Mouse (Mus musculus) gastrocnemius, adult 2 months (tissue): ENCODE results near the gene Smyd1. TPM values are rescaled to one million over a fixed set of nuclear protein-coding genes. Genes with fewer than 3 reads are reported as not detected.
A peak's percentile ranks its signal among the peaks of the same experiment; 100 is the strongest.

Source experiments
- DNase-seq: peaks from one replicate; pipeline ENCODE4 v3.0.0; 2022
- H3K27ac ChIP-seq: fragments of 200-600 bp; 2 replicates; pipeline ENCODE4 v1.8.1; 2022; ENCODE audit warnings: mild to moderate bottlenecking
- H3K4me3 ChIP-seq: fragments of 200-600 bp; 2 replicates; pipeline ENCODE4 v1.8.1; 2022; ENCODE audit warnings: mild to moderate bottlenecking, moderate library complexity
- CTCF ChIP-seq: fragments of 200-600 bp; IDR thresholded peaks from 2 replicates; pipeline ENCODE4 v1.8.1; 2022; ENCODE audit warnings: antibody characterized with exemption, mild to moderate bottlenecking, moderate library complexity
- intact Hi-C: fragments of 180-260 bp; cut with DNase I; formaldehyde crosslinking; loops from one replicate; pipeline ENCODE4 v1.15.1; 2025
- total RNA-seq, 2 experiments: library from RNA; stranded (reverse); gene quantifications; 2 replicates each; pipeline ENCODE4 v1.2.3; 2021

The Smyd1 gene
- total RNA-seq, 2 experiments from 2014 or later: 370 to 385 TPM

GRCm38 (mm10) chr6:71249615-71250014 lies 72.4 kb downstream of the Smyd1 start:
- no peak for TF ChIP-seq CTCF
- no peak overlapping the region for H3K4me3 ChIP-seq
- intact Hi-C loops: no loop called here
- DNase-seq: no peak
- peak overlapping the region; percentile 59 for H3K27ac ChIP-seq

GRCm38 (mm10) chr6:71248420-71248819 lies 73.6 kb downstream of the Smyd1 start:
- intact Hi-C loops: no loop called here
- H3K4me3 ChIP-seq: no peak overlapping the region
- peak overlapping the region; percentile 48; the same call in 1 of the 2 replicates for H3K27ac ChIP-seq
- no peak for TF ChIP-seq CTCF
- DNase-seq: no peak

GRCm38 (mm10) chr6:71243258-71243657 lies 78.8 kb downstream of the Smyd1 start:
- no peak for DNase-seq
- Histone ChIP-seq H3K27ac (no peak overlapping the region), H3K4me3 (no peak overlapping the region)
- TF ChIP-seq CTCF: peak; percentile 49
- intact Hi-C loops: loop anchor here (5.0 kb wide), 1 partner anchor 154 kb away; no protein-coding TSS in a partner anchor

- intact Hi-C loops: loop anchor here (5.0 kb wide), 1 partner anchor 154 kb away; no protein-coding TSS in a partner anchor
- TF ChIP-seq CTCF: no peak
- Histone ChIP-seq H3K4me3 (no peak overlapping the region), H3K27ac (no peak overlapping the region; the same call in 1 of the 2 replicates)
- no peak for DNase-seq
Observed at GRCm38 (mm10) chr6:71242811-71243210, 79.2 kb downstream of the Smyd1 start.

- no peak for TF ChIP-seq CTCF
- Histone ChIP-seq H3K27ac (peak overlapping the region; percentile 51), H3K4me3 (no peak overlapping the region)
- intact Hi-C loops: loop anchor here (5.0 kb wide), 1 partner anchor 156 kb away; no protein-coding TSS in a partner anchor
- no peak for DNase-seq
Observed at GRCm38 (mm10) chr6:71240831-71241230, 81.2 kb downstream of the Smyd1 start.

GRCm38 (mm10) chr6:71239069-71239750 lies 82.8 kb downstream of the Smyd1 start:
- Histone ChIP-seq H3K4me3 (no peak overlapping the region), H3K27ac (no peak overlapping the region)
- intact Hi-C loops: no loop called here
- peak; percentile 70 for DNase-seq
- TF ChIP-seq CTCF: no peak

- TF ChIP-seq CTCF: no peak
- Histone ChIP-seq H3K4me3 (no peak overlapping the region), H3K27ac (no peak overlapping the region)
- intact Hi-C loops: no loop called here
- no peak for DNase-seq
Observed at GRCm38 (mm10) chr6:71237031-71237431, 85.0 kb downstream of the Smyd1 start.

- no peak for TF ChIP-seq CTCF
- intact Hi-C loops: no loop called here
- DNase-seq: no peak
- Histone ChIP-seq H3K4me3 (no peak overlapping the region), H3K27ac (no peak overlapping the region)
Observed at GRCm38 (mm10) chr6:71236506-71236905, 85.5 kb downstream of the Smyd1 start.

- intact Hi-C loops: no loop called here
- no peak for DNase-seq
- TF ChIP-seq CTCF: no peak
- Histone ChIP-seq H3K4me3 (no peak overlapping the region), H3K27ac (no peak overlapping the region)
Observed at GRCm38 (mm10) chr6:71235944-71236343, 86.1 kb downstream of the Smyd1 start.

- H3K4me3 ChIP-seq: no peak overlapping the region
- no peak overlapping the region for H3K27ac ChIP-seq
- no peak for DNase-seq
- no peak for TF ChIP-seq CTCF
- intact Hi-C loops: no loop called here
Observed at GRCm38 (mm10) chr6:71235121-71235520, 86.9 kb downstream of the Smyd1 start.

GRCm38 (mm10) chr6:71227157-71227770 lies 94.8 kb downstream of the Smyd1 start:
- TF ChIP-seq CTCF: no peak
- Histone ChIP-seq H3K4me3 (no peak overlapping the region), H3K27ac (peak overlapping the region; percentile 28; the same call in 1 of the 2 replicates)
- intact Hi-C loops: no loop called here
- DNase-seq: no peak

GRCm38 (mm10) chr6:71226544-71226943 lies 95.5 kb downstream of the Smyd1 start:
- intact Hi-C loops: no loop called here
- no peak for DNase-seq
- Histone ChIP-seq H3K27ac (no peak overlapping the region), H3K4me3 (no peak overlapping the region)
- TF ChIP-seq CTCF: no peak

GRCm38 (mm10) chr6:71224184-71224943 lies 97.7 kb downstream of the Smyd1 start:
- Histone ChIP-seq H3K27ac (no peak overlapping the region; the same call in 1 of the 2 replicates), H3K4me3 (no peak overlapping the region)
- TF ChIP-seq CTCF: no peak
- intact Hi-C loops: no loop called here
- DNase-seq: peak; percentile 49
